Mouse (Mus musculus) liver, embryonic 12.5 days (tissue): ENCODE data around the gene Slc35e4. TPM values are rescaled to one million over a fixed set of nuclear protein-coding genes. Genes with fewer than 3 reads are reported as not detected.
"Not testable (repeated sequence)": the region's sequence is repeated elsewhere in the genome, so short reads cannot be mapped to it uniquely, and the experiment has no call there.

Source experiments
- ATAC-seq: fragments of 200-750 bp; cut with Nextera tagmentation; 2 replicates; pipeline ENCODE4 v1.8.0; 2017; ENCODE audit warnings: moderate number of reproducible peaks, mild to moderate bottlenecking, moderate library complexity
- H3K27ac ChIP-seq: fragments of 300-500 bp; sonication (generic); 2 replicates; pipeline ENCODE4 v1.5.1; 2016; ENCODE audit warnings: mild to moderate bottlenecking
- H3K27me3 ChIP-seq: fragments of 300-500 bp; sonication (generic); replicated peaks from 2 replicates; pipeline ENCODE4 v1.6.1; 2016; ENCODE audit warnings: mild to moderate bottlenecking, moderate library complexity
- H3K36me3 ChIP-seq: fragments of 300-500 bp; sonication (generic); 2 replicates; pipeline ENCODE4 v1.6.1; 2016; ENCODE audit warnings: mild to moderate bottlenecking, moderate library complexity
- H3K4me1 ChIP-seq: fragments of 300-500 bp; sonication (generic); 2 replicates; pipeline ENCODE4 v1.6.1; 2016
- H3K4me2 ChIP-seq: fragments of 300-500 bp; sonication (generic); 2 replicates; pipeline ENCODE4 v1.6.1; 2016; ENCODE audit warnings: mild to moderate bottlenecking, moderate library complexity
- H3K4me3 ChIP-seq: fragments of 300-500 bp; sonication (generic); 2 replicates; pipeline ENCODE4 v1.5.1; 2016; ENCODE audit warnings: mild to moderate bottlenecking, moderate library complexity
- H3K9ac ChIP-seq: fragments of 300-500 bp; sonication (generic); 2 replicates; pipeline ENCODE4 v1.6.1; 2016; ENCODE audit warnings: mild to moderate bottlenecking, moderate library complexity
- H3K9me3 ChIP-seq: fragments of 300-500 bp; sonication (generic); replicated peaks from 2 replicates; pipeline ENCODE4 v1.6.1; 2016; ENCODE audit warnings: mild to moderate bottlenecking, moderate library complexity
- WGBS: fragments of 180-500 bp; shearing (Covaris S2); methylation state at CpG from one replicate; pipeline ENCODE4 v1.1.7; 2016; ENCODE audit not compliant: insufficient replicate concordance; 5-methylcytosine and 5-hydroxymethylcytosine counted together
- polyA plus RNA-seq: library from polyadenylated mRNA; unstranded; fragments of >200 nt; fragmentation: Nextera tagmentation; extraction: Ambion mirVana; gene quantifications from 2 replicates; pipeline ENCODE4 v1.2.1, GENCODE M21; 2016

Slc35e4 gene
- polyA plus RNA-seq, 1 experiment from 2014 or later, result 0.86 TPM

DNA sequence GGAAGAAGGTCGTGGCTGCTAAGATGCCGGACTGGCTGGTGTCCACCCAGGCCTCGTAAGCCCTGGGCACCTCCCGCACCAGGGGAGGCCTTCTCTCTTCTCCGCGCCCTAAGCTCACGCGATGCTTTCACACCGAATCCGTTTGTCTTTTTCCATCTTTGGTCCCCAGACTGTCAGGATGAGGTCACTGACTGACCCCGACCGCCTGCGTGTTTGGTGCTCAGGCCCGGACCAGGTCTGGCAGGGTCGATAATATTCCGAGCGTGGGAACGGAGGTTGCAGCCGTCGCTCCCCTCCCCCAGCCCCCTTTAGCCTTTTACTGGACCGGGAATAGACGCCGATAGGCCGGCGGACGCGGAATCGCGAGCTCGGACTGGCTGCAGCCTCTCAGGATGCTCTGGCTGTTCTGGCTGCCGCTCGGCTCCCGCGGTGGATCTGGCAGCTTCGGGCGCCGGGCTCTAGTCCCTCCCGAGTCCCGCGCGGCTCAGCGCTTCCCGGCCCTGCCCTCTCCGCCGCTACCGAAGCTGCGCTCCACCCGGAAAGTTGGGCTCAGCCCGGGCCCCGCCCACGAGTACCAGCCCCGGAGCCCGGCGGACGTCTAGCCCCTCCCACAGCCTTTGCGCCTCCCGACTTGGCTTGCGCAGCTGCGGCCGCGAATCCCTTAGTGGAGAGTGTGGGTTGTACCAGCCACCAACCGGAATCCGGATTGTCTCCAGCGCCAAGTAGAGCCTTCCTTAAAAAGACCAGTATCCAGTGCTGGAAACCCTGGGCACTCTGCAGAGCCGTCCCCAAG lies 952 bp downstream of the Slc35e4 start:
- peak overlapping the region; percentile 55; the same call in 1 of the 2 replicates for H3K9ac ChIP-seq
- H3K4me3 ChIP-seq, result peak overlapping the region; percentile 57
- H3K27me3 ChIP-seq, result peaks cover 52% of the 10 kb centered on the region
- peak overlapping the region; percentile 88 for H3K4me2 ChIP-seq
- peak overlapping the region; percentile 32; the same call in 1 of the 2 replicates for H3K27ac ChIP-seq
- H3K36me3 ChIP-seq, result no peaks in the 10 kb centered on the region
- ATAC-seq, result peak; percentile 82
- no peaks in the 10 kb centered on the region for H3K9me3 ChIP-seq
- peaks cover 22% of the 10 kb centered on the region for H3K4me1 ChIP-seq
- WGBS, result under 1% methylated on average over 65 of the region's 65 CpGs

DNA sequence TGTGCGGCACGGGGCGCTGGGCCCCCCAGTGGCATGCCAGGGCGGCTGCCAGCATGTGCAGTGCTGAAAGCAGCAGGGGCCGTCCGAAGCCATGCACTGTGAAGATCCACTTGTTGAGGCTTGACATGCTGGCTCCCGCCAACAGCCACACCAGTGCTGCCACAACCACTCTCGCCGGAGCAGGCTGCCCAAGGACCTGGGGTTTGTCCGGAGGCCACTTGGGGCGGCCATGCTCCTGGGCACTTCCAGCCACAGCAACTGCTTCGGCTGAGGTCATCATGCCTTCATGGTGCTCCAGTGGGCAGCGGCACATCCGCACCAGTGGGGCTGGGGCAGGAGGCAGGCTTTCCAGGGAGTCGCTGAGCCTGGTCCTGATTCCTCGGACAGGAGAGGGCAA lies 1.6 kb downstream of the Slc35e4 start:
- Histone ChIP-seq H3K4me3 (peak overlapping the region; percentile 57), H3K4me1 (peaks cover 22% of the 10 kb centered on the region), H3K27ac (no peak overlapping the region), H3K4me2 (peak overlapping the region; percentile 88), H3K9ac (no peak overlapping the region), H3K27me3 (peaks cover 52% of the 10 kb centered on the region), H3K9me3 (no peaks in the 10 kb centered on the region), H3K36me3 (no peaks in the 10 kb centered on the region)
- no peak for ATAC-seq
- 9% methylated on average over 16 of the region's 16 CpGs for WGBS

DNA sequence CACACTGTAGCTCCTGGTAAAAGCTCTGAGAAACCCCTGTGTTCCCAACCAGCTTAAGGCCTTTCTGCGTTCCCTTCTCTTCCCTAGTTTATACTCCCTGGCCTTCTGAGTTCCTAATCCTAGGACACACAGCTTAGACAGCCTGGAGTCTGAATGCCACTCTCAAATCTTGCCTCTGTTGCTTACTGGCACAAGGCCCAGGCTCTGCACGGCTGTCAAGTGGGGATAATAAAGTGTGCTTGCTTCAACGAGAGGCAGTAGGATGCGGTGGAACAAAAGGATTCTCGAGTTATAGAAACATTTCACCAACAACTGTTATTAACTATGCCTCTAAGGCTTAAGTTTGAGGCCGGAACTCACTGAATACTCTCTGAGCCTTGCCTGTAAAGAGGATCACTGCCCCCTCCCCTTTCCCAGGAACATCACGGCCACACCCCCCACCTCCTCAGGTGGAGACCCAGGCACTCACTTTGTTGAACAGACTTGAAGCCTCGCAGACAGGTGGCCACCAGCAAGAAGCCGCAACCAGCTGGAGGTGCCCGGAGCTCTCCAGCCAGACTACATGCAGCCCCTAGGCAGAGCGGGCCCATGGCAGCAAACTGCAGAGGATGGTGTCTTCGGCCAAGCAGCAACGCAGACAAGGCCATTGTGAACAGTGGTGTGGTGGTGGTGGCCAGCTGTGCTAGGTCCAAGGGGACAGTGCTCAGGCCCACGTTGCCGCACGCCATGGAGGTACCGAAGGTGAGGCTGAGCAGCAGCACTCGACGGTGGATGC lies 2.2 kb downstream of the Slc35e4 start:
- H3K9ac ChIP-seq, result no peak overlapping the region

DNA sequence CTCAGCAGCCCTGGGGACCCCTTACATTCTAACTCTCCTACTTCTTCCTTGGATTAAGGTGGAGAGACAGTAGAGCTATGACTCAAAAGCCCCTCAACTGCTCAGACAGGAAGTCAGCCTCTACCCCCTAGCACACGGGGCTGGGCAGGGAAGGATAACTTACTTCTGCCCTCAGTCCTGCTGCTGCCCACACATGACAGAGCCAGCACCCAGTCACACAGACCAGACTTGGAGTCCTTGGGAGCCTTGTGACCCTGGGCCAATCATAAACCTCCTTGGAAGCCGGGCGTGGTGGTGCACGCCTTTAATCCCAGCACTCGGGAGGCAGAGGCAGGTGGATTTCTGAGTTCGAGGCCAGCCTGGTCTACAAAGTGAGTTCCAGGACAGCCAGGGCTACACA lies 3.0 kb downstream of the Slc35e4 start:
- H3K9ac ChIP-seq, H3K4me3 ChIP-seq, ATAC-seq, H3K27ac ChIP-seq, H3K4me2 ChIP-seq, H3K9me3 ChIP-seq, H3K36me3 ChIP-seq: not testable (repeated sequence)
- Histone ChIP-seq H3K4me1 (peaks cover 22% of the 10 kb centered on the region), H3K27me3 (peaks cover 51% of the 10 kb centered on the region)
- 60% methylated on average over 6 of the region's 6 CpGs for WGBS

More for the DNA sequence above, 2.2 kb downstream of the Slc35e4 start:
- H3K4me2 ChIP-seq, result peak overlapping the region; percentile 88
- no peaks in the 10 kb centered on the region for H3K9me3 ChIP-seq
- no peaks in the 10 kb centered on the region for H3K36me3 ChIP-seq
- WGBS, result 36% methylated on average over 19 of the region's 19 CpGs
- peak overlapping the region; percentile 57 for H3K4me3 ChIP-seq
- H3K27me3 ChIP-seq, result peaks cover 52% of the 10 kb centered on the region
- no peak overlapping the region for H3K27ac ChIP-seq
- no peak for ATAC-seq
- H3K4me1 ChIP-seq, result peaks cover 22% of the 10 kb centered on the region

DNA sequence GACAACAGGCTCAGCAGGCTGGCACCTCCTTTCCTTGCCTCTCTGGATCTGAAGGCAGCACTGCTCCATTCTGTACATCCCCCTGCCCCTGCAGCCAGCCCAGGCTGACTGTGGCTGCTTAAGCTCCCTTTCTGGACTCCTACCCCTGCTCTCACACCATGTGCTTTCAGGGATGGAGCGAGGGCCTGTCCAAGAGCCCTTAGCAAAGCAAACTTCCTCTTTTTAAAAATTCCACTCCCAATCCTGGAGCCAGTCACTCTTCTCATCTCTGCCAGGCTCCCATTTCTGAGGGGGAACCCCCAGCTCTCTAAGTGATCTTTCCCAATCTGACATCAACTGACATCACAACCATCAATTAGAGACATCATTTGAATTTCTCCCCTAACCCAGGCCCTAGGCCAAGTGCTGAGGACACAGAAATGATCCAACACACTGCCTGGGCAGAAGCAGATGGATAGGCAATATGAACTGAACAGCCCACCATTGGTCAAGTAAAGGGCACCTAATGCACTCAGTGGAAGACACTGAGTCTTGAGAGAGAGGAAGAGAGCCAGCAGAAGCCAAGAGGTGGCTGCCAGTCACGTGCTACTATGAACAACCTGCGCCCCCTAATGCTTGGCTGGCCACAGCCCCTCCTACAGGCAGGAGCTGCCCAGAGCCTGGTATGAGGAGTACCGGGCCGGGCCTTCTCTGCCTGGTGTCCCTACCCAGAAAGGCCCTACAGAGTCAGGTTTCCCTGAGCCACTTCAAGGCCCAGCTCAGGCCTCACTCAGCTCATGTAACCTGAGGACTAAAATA lies 3.8 kb downstream of the Slc35e4 start:
- H3K4me3 ChIP-seq, result no peak overlapping the region
- H3K27me3 ChIP-seq, result peaks cover 45% of the 10 kb centered on the region
- no peak overlapping the region for H3K4me2 ChIP-seq
- no peaks in the 10 kb centered on the region for H3K9me3 ChIP-seq
- 43% methylated on average over 5 of the region's 5 CpGs for WGBS
- ATAC-seq, result no peak
- H3K36me3 ChIP-seq, result no peaks in the 10 kb centered on the region
- H3K9ac ChIP-seq, result no peak overlapping the region
- peaks cover 22% of the 10 kb centered on the region for H3K4me1 ChIP-seq
- no peak overlapping the region for H3K27ac ChIP-seq

DNA sequence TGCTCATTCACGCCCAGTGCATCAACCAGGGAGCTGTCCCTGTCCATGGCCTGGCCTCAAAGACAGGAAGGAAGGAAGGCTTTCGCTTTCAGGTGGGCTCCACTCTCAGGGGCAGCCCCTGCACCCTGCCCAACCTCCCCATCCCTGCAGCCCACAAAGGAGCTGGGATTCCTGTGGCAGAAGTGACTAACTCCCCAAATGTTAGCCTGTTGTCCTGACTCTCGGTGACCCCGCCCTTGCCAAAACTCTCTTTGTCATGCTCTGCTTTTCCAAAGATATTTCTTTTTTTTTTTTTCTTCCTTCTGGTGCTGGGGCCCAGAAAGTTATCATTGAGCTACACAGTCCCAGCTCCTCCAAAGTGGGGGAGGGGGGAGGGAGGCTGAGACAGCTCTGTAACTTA lies 5.2 kb downstream of the Slc35e4 start:
- H3K36me3 ChIP-seq, result no peaks in the 10 kb centered on the region
- no peaks in the 10 kb centered on the region for H3K9me3 ChIP-seq
- no peak overlapping the region for H3K9ac ChIP-seq
- no peak overlapping the region for H3K4me3 ChIP-seq
- peaks cover 36% of the 10 kb centered on the region for H3K27me3 ChIP-seq
- no peak overlapping the region for H3K27ac ChIP-seq
- H3K4me1 ChIP-seq, result peaks cover 19% of the 10 kb centered on the region
- WGBS, result 61% methylated on average over 4 of the region's 4 CpGs
- no peak overlapping the region for H3K4me2 ChIP-seq
- no peak for ATAC-seq

DNA sequence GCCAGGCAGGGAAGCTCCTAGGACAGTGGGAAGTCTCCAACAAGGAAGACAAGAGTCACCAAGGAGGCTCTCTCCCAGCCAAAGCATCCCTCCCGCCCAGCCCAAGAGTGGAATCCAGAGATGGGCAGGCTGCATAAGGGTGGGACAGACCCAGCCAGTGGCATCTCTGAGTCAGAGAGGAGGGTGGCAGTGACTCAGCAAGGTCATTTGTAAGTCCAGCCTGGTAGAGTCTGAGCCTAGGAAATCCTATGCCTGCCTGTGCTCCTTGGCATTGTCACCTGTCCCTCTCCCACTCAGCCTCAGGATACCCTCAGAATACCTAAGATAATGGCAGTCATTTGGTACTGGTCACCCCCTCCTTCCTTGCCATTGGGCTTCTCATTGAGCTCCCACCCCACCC lies 9.0 kb downstream of the Slc35e4 start:
- 92% methylated on average over 1 of the region's 1 CpGs for WGBS
- Histone ChIP-seq H3K36me3 (no peaks in the 10 kb centered on the region), H3K4me3 (no peak overlapping the region), H3K27me3 (no peaks in the 10 kb centered on the region), H3K9ac (no peak overlapping the region), H3K4me1 (no peaks in the 10 kb centered on the region), H3K4me2 (no peak overlapping the region), H3K9me3 (no peaks in the 10 kb centered on the region), H3K27ac (no peak overlapping the region)
- ATAC-seq, result no peak

DNA sequence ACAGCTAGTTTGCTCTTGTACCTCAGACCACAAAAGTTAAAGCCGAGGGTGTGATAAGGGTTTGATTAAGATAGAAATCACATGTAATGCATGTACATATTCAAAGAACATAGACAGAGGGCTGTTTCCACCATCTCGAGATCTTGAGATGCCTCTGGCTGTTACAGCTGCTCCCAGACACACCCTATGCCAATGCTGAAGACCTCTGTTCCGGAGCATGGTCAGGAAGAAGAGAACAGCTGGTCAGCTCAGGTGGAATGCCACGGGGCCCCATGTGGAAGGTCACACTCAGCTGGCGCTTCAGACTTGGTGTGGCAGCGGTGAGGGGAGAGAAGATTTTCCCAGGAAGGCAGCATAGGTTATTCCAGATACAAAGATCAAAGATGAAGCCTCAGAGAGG lies 9.8 kb downstream of the Slc35e4 start:
- Histone ChIP-seq H3K4me2 (no peak overlapping the region), H3K27me3 (no peaks in the 10 kb centered on the region), H3K27ac (no peak overlapping the region), H3K9me3 (no peaks in the 10 kb centered on the region), H3K9ac (no peak overlapping the region), H3K36me3 (no peaks in the 10 kb centered on the region), H3K4me1 (no peaks in the 10 kb centered on the region), H3K4me3 (no peak overlapping the region)
- 69% methylated on average over 6 of the region's 6 CpGs for WGBS
- ATAC-seq, result no peak

DNA sequence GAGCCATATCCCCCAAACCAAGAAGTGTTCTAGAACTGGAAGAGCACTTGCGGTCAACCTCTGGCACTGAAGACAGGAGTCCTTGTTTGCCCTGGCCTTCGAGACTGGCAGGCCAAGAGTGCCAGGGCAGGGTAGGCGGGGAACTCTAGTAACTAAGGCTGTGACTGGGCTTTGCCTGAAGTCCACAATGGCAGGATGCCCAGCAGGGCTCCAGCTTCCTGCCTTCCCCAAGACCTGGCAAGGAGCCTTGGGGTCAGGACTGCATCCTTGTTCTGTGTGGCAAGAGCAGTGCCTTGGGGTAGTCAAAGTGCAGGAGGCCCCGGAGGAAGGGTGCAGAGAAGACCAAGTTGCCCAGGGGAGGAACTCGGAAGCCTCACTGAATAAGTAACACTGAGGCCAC lies 11.4 kb downstream of the Slc35e4 start:
- WGBS, result 67% methylated on average over 5 of the region's 5 CpGs
- H3K9me3 ChIP-seq, result no peaks in the 10 kb centered on the region
- no peak overlapping the region for H3K9ac ChIP-seq
- no peak overlapping the region for H3K27ac ChIP-seq
- H3K4me2 ChIP-seq, result no peak overlapping the region
- H3K4me1 ChIP-seq, result no peaks in the 10 kb centered on the region
- no peaks in the 10 kb centered on the region for H3K27me3 ChIP-seq
- H3K36me3 ChIP-seq, result no peaks in the 10 kb centered on the region
- H3K4me3 ChIP-seq, result no peak overlapping the region
- no peak for ATAC-seq

DNA sequence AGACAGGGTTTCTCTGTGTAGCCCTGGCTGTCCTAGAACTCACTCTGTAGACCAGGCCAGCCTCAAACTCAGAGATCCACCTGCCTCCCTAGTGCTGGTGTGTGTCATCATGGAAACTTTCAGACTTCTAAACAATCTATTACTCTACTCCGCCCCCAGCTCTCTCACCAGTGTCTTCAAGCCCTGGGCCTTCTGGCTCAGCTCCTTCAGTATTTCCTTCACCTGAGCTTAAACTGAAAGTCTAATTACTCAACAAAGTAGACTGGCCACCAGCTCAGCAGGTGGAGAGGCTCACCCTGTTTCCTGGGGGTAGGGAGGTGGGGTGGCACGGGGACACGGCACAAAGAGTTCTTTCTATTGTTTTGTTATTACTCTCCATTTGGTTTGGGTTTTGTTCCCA lies 11.9 kb downstream of the Slc35e4 start:
- Histone ChIP-seq H3K9me3 (no peaks in the 10 kb centered on the region), H3K27me3 (no peaks in the 10 kb centered on the region), H3K9ac (no peak overlapping the region), H3K4me1 (no peaks in the 10 kb centered on the region), H3K4me3 (no peak overlapping the region), H3K27ac (no peak overlapping the region), H3K4me2 (no peak overlapping the region), H3K36me3 (no peaks in the 10 kb centered on the region)
- ATAC-seq, result no peak
- 79% methylated on average over 3 of the region's 3 CpGs for WGBS

DNA sequence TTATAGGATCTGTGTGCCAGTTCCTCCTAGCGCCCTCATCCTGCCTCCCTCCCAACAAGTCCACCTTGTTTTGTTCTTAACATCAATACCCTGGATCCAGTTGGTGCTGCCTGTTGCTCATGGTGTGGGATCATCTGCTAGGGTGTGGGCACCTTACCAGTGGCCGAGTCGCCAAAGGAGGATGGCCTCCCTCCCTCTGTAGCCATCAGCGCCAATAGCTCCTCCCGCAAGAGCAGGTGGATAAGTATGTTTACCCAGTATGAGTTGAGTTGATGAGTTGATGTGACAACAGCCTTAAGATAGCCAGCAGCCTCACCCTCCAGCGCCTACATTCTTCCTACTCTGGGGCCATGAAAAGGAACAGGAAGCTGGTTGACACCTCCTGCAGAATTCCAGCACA lies 14.2 kb downstream of the Slc35e4 start:
- Histone ChIP-seq H3K9me3 (no peaks in the 10 kb centered on the region), H3K27ac (no peak overlapping the region), H3K4me2 (no peak overlapping the region), H3K4me1 (peaks cover 4% of the 10 kb centered on the region), H3K4me3 (no peak overlapping the region), H3K9ac (no peak overlapping the region), H3K27me3 (no peaks in the 10 kb centered on the region), H3K36me3 (no peaks in the 10 kb centered on the region)
- ATAC-seq, result no peak
- 59% methylated on average over 6 of the region's 6 CpGs for WGBS

DNA sequence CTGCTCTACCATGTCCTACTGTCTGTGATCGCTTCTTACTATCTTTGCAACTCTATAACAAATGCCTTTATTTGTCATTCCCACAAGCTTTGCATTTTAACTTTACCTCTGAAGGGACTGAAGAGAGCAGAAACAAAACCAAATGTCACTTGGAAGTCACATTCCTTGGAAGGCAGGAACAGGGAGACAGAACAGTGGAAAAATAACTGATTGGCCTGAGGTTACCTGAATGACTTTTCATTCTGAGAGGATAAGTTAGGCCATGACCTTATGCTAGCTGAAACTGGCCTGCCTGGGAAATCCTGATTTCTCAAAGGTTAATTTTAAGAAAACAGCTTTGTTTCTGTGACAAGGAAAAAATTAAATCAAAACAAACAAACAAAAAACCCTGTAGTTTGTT lies 18.5 kb downstream of the Slc35e4 start:
- no peaks in the 10 kb centered on the region for H3K36me3 ChIP-seq
- 95% methylated on average over 1 of the region's 1 CpGs for WGBS
- H3K4me3 ChIP-seq, result no peak overlapping the region
- H3K9me3 ChIP-seq, result no peaks in the 10 kb centered on the region
- H3K27me3 ChIP-seq, result peaks cover 5% of the 10 kb centered on the region; the same call in 1 of the 2 replicates
- peaks cover 15% of the 10 kb centered on the region for H3K4me1 ChIP-seq
- no peak overlapping the region for H3K4me2 ChIP-seq
- no peak for ATAC-seq
- no peak overlapping the region for H3K27ac ChIP-seq
- no peak overlapping the region for H3K9ac ChIP-seq
